Mouse (Mus musculus) thymus, adult 2 months (tissue): ENCODE data around the gene Isoc2a.

ENCODE experiments used
- CTCF ChIP-seq: fragments of 200-500 bp; IDR thresholded peaks from 2 replicates; pipeline ENCODE4 v1.5.1; 2012; ENCODE audit warnings: mild to moderate bottlenecking, control low read depth, low read length, moderate library complexity, borderline replicate concordance; ENCODE audit not compliant: control insufficient read depth, poor library complexity, insufficient read depth; ENCODE audit errors: extremely low read depth
- POLR2A ChIP-seq: fragments of 200-500 bp; IDR thresholded peaks from 2 replicates; pipeline ENCODE4 v1.6.1; 2012; ENCODE audit warnings: mild to moderate bottlenecking, low read length, control low read depth, moderate library complexity; ENCODE audit not compliant: control insufficient read depth, poor library complexity, insufficient read depth; ENCODE audit errors: extremely low read depth

DNA sequence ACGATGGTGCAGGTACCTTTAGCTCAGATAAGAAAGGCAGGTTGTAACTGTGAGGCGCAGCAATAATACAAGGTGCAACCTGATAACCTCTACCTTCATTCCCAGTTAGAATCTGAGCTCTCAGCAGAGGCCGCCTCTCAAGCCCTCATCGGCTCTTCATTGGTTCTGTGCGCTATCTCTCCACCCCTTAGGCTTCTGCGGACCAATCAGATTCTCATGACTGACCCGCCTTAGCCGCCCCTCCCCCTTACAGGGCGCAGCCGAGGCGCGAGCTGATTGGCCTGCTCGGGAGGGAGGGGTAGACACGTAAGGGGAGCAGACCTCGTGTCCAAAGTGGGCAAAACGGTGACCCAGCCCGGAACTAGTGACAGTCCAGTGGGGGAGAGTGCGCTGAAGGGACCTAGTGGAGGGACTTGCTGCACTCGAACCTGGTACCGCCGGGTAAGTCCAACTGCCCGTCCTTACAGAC, at the start of gene Isoc2a:
- TF ChIP-seq CTCF (0 out of 2 replicates have a peak, but pooled peaks have one; percentile 48), POLR2A (peak; percentile 64; the same call in 1 of the 2 replicates)
